ENCODE assay signal across 8 mouse cellular contexts in the genomic region with DNA sequence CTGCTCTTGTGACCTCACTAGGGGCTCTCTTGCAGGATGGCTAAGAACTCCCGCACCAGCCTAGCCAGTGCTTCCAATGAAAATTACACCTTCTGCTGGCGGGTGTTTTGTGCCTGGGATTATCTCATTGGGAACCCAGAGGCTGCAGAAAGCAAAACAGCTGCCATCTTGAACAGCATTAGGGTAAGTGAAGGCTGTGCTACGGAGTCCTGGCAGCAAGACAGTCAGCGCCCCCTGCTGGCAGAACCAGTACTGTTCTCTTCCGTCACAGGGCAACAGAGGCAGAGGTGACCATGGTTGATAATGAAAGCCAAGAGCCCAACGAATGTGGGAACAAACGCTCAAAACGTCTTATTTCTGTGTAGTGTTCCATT. TPM values are rescaled to one million over a fixed set of nuclear protein-coding genes. Genes with fewer than 3 reads are reported as not detected.
DNase-seq lines count a peak whose midpoint lies in the region; ATAC-seq and TF ChIP-seq lines count a peak whose summit lies in the region.

No protein-coding gene starts in this region.

- WGBS in lung, postnatal 0 days: 58% methylated on average over 8 of the region's 8 CpGs
- WGBS in spleen, adult 2 months: 55% methylated on average over 8 of the region's 8 CpGs

- no peak for TF ChIP-seq EP300 in lung, postnatal 0 days (IDR thresholded peaks at IDR 0.05)

- no peak overlapping the region for H3K9ac ChIP-seq in lung, postnatal 0 days (replicated peaks; ENCODE audit: low read depth)

- peak; percentile 73 for TF ChIP-seq CTCF in lung, postnatal 0 days (IDR thresholded peaks at IDR 0.05)
- peak; percentile 72; the same call in 1 of the 2 replicates for TF ChIP-seq CTCF in spleen, adult 2 months (IDR thresholded peaks at IDR 0.05; ENCODE audit: extremely low read depth, insufficient read depth, insufficient read length, insufficient replicate concordance)

- H3K4me3 ChIP-seq in lung, postnatal 0 days (ENCODE audit: low read depth, low read length): no peak overlapping the region
- H3K4me3 ChIP-seq in spleen, adult 2 months (ENCODE audit: extremely low read depth, insufficient read depth, insufficient read length): no peak overlapping the region

- DNase-seq in cerebellum, adult 11 months: peak; percentile 39
- peak; percentile 42 for DNase-seq in urinary bladder, postnatal 25 days (ENCODE audit: low spot score)
- DNase-seq in urinary bladder, adult 2 months (ENCODE audit: low spot score): no peak
- DNase-seq in embryo, embryonic 11 days: peak; percentile 64
- DNase-seq in lung, postnatal 0 days (ENCODE audit: low spot score): peak; percentile 6
- peak; percentile 31 to 56 for DNase-seq in spleen, adult 2 months (ENCODE audit: low read depth in 1 of 2, low spot score in 2 of 2)

- no peaks in the 10 kb centered on the region for H3K9me3 ChIP-seq in lung, postnatal 0 days (ENCODE audit: low read length)

- ATAC-seq in cerebellum, adult (ENCODE audit: insufficient number of reproducible peaks, low FRiP score, low TSS enrichment): no peak
- ATAC-seq in inflammation-experienced regulatory T-cells, adult 6 months: peak; percentile 74
- ATAC-seq in lung, postnatal 0 days: no peak

- no peak overlapping the region for H3K4me2 ChIP-seq in lung, postnatal 0 days (replicated peaks; ENCODE audit: low read depth, low read length)

- H3K27ac ChIP-seq in lung, postnatal 0 days (ENCODE audit: low read length): no peak overlapping the region
- H3K27ac ChIP-seq in spleen, adult 2 months (ENCODE audit: insufficient read depth, low read length): no peak overlapping the region

- H3K4me1 ChIP-seq in lung, postnatal 0 days (ENCODE audit: insufficient read depth, low read depth, low read length): no peaks in the 10 kb centered on the region
- H3K4me1 ChIP-seq in spleen, adult 2 months (ENCODE audit: control insufficient read depth, insufficient read depth, insufficient read length): no peaks in the 10 kb centered on the region

- H3K27me3 ChIP-seq in lung, postnatal 0 days (replicated peaks; ENCODE audit: insufficient read depth, low read length): no peaks in the 10 kb centered on the region
- H3K27me3 ChIP-seq in spleen, adult 2 months (ENCODE audit: control insufficient read depth, insufficient read depth, low read length): no peaks in the 10 kb centered on the region

- TF ChIP-seq POLR2A in spleen, adult 2 months (IDR thresholded peaks at IDR 0.05; ENCODE audit: low read depth, low read length): no peak

- H3K36me3 ChIP-seq in lung, postnatal 0 days (ENCODE audit: insufficient read depth, low read length): no peaks in the 10 kb centered on the region
- H3K36me3 ChIP-seq in spleen, adult 2 months (ENCODE audit: control insufficient read depth, insufficient read depth, low read length): no peaks in the 10 kb centered on the region

RNA-seq across cellular contexts. Expression of a gene that starts 15.2 kb away (rescaled TPM):
- polyA plus RNA-seq in urinary bladder, adult 2 months (2012; rRNA removed): 0.12 TPM in 2 replicates
- polyA plus RNA-seq in inflammation-experienced regulatory T-cells, adult 6 months (2017; shearing (Covaris generic)): 1 to 10 TPM in 1 of 3 experiments, under 1 TPM in 1, not detected in 1; 0.55 to 1.5 TPM
- 0.11 and 0.24 TPM in 2 replicates for polyA plus RNA-seq in lung, postnatal 0 days (2015; fragmentation: Nextera tagmentation; extraction: Ambion mirVana)
- polyA plus RNA-seq in spleen, adult 2 months (2012; rRNA removed): 0.74 and 0.77 TPM in 2 replicates

RNA-seq across cellular contexts. Expression of a gene that starts 31.9 kb away (rescaled TPM):
- polyA plus RNA-seq in urinary bladder, adult 2 months (2012; rRNA removed): 47.2 and 48.8 TPM in 2 replicates
- polyA plus RNA-seq in inflammation-experienced regulatory T-cells, adult 6 months (2017; shearing (Covaris generic)): 10 to 100 TPM; 25.0 to 41.7 (median 39.5) TPM
- polyA plus RNA-seq in lung, postnatal 0 days (2015; fragmentation: Nextera tagmentation; extraction: Ambion mirVana): 12.9 and 13.4 TPM in 2 replicates
- 15.6 and 18.4 TPM in 2 replicates for polyA plus RNA-seq in spleen, adult 2 months (2012; rRNA removed)
